In the genomic region with DNA sequence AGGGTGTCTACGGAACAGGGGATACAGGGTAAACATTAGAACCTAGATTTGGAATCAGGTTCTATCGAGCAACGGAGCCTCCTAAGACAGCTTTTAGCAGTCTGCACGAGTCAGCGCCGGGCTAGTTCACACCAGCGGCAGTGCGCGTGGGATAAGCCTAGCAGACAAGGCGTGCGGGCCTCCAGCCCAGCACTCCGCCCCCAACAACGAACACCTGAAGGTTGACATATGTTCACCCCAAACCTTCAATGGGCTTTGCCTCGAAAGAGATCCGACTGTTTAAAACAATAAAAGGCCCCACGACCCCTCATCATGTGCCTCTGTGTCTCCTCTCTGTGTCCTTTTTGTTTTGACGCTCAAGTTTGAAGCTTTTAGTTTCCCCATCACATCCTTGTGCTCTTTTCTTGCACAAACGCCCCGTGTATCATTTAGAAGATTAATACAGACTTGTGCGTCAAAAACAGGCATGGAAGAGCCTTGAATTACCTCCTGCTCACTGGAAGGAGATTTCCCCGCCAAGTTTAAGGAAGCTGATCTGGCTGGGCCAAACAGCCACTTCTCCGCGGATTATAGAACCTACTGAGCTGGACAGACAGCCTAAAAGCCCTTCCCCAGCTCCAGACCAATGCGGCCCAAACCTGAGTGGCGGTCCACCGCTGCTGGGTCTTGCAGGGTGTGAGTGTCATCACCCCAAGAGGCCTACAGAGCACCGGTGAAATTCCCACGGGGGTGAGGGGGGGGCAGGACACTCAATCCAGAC, we compare ENCODE assay signal across 7 mouse cellular contexts. TPM values are rescaled to one million over a fixed set of nuclear protein-coding genes. Genes with fewer than 3 reads are reported as not detected.
A peak's percentile ranks its signal among the peaks of the same experiment; 100 is the strongest.
DNase-seq lines count a peak whose midpoint lies in the region; ATAC-seq and TF ChIP-seq lines count a peak whose summit lies in the region.

No protein-coding gene starts in this region.

- peak; percentile 36 for DNase-seq in urinary bladder, adult 2 months (ENCODE audit: low spot score)
- no peak for DNase-seq in urinary bladder, postnatal 10 days (ENCODE audit: low spot score)
- peak; percentile 30 to 48 for DNase-seq in heart, postnatal 14 days
- no peak for DNase-seq in adipocyte (ENCODE audit: low spot score)

- intact Hi-C loops in heart, postnatal 14 days (cut with DNase I): loop anchor here (1.0 to 10.0 kb wide), 3 partner anchors 144 to 1556 kb away; no protein-coding TSS in a partner anchor

- H3K27me3 ChIP-seq in liver, embryonic 12.5 days (replicated peaks): peaks cover 56% of the 10 kb centered on the region

- 6% methylated on average over 28 of the region's 28 CpGs for WGBS in liver, embryonic 12.5 days (ENCODE audit: insufficient replicate concordance)
- 22% methylated on average over 28 of the region's 28 CpGs for WGBS in olfactory bulb, adult 2 months

- TF ChIP-seq POLR2A in cortical plate, adult 2 months (IDR thresholded peaks at IDR 0.05; ENCODE audit: extremely low read depth, insufficient read depth, low read length): no peak
- TF ChIP-seq POLR2A in olfactory bulb, adult 2 months (IDR thresholded peaks at IDR 0.05; ENCODE audit: insufficient read depth, low read depth, low read length): no peak

- ATAC-seq in liver, embryonic 12.5 days: no peak

- H3K9me3 ChIP-seq in liver, embryonic 12.5 days (replicated peaks): no peaks in the 10 kb centered on the region

- no peak overlapping the region for H3K27ac ChIP-seq in cortical plate, adult 2 months (ENCODE audit: insufficient read depth, low read length)
- peak overlapping the region; percentile 14; the same call in 1 of the 2 replicates for H3K27ac ChIP-seq in liver, embryonic 12.5 days
- peak overlapping the region; percentile 12; the same call in 1 of the 2 replicates for H3K27ac ChIP-seq in olfactory bulb, adult 2 months (ENCODE audit: insufficient read depth, low read depth, low read length)

- peak overlapping the region; percentile 81 for H3K4me3 ChIP-seq in cortical plate, adult 2 months (ENCODE audit: insufficient read depth, low read length)
- peak overlapping the region; percentile 65 for H3K4me3 ChIP-seq in liver, embryonic 12.5 days
- H3K4me3 ChIP-seq in olfactory bulb, adult 2 months (ENCODE audit: insufficient read depth, low read depth, low read length): peak overlapping the region; percentile 52

- no peaks in the 10 kb centered on the region for H3K4me1 ChIP-seq in cortical plate, adult 2 months (ENCODE audit: control insufficient read depth, insufficient read depth, low read length)
- peaks cover 21% of the 10 kb centered on the region for H3K4me1 ChIP-seq in liver, embryonic 12.5 days
- peaks cover 7% of the 10 kb centered on the region for H3K4me1 ChIP-seq in olfactory bulb, adult 2 months (ENCODE audit: control insufficient read depth, insufficient read depth, low read length)

- no peak for TF ChIP-seq CTCF in cortical plate, adult 2 months (IDR thresholded peaks at IDR 0.05; ENCODE audit: extremely low read depth, insufficient read depth, low read length)
- TF ChIP-seq CTCF in olfactory bulb, adult 2 months (IDR thresholded peaks at IDR 0.05; ENCODE audit: insufficient read depth, low read depth, low read length): no peak

- peak overlapping the region; percentile 22 for H3K9ac ChIP-seq in liver, embryonic 12.5 days

- no peaks in the 10 kb centered on the region for H3K36me3 ChIP-seq in liver, embryonic 12.5 days

- peak overlapping the region; percentile 89 for H3K4me2 ChIP-seq in liver, embryonic 12.5 days

RNA-seq across cellular contexts. Expression of gene Meis1, which starts 2.3 kb away (rescaled TPM):
- polyA plus RNA-seq in urinary bladder, adult 2 months (2012; rRNA removed): 127 and 134 TPM in 2 replicates
- polyA plus RNA-seq in cortical plate, adult 2 months (2012; rRNA removed): 2.1 and 3.5 TPM in 2 replicates
- total RNA-seq in heart, postnatal 14 days (2021): 10 to 100 TPM; 30.1 to 33.9 TPM
- polyA plus RNA-seq in liver, embryonic 12.5 days (2016; fragmentation: Nextera tagmentation; extraction: Ambion mirVana): 24.6 TPM in 2 replicates
- polyA plus RNA-seq in olfactory bulb, adult 2 months (2012; ENCODE audit: insufficient read depth, insufficient read length, low replicate concordance, missing spikeins): not detected in 2 replicates

Comparison
In these comparisons a context has a peak if more than half of its experiments do, and no peak if none do; other contexts are left out.
1. DNase-seq: peak in urinary bladder, adult 2 months (single experiment) and heart, postnatal 14 days (2 of 2); none in urinary bladder, postnatal 10 days (single experiment) and adipocyte (single experiment).
2. Peak in every context shown above with its lines, with median percentiles within 50 percentile points of each other: H3K4me3 ChIP-seq.